Mouse (Mus musculus): ENCODE measurements around the gene Enkd1. TPM values are rescaled to one million over a fixed set of nuclear protein-coding genes. Genes with fewer than 3 reads are reported as not detected.

Gene Enkd1
- total RNA-seq, 2 experiments from 2014 or later = 1.3 TPM

DNA sequence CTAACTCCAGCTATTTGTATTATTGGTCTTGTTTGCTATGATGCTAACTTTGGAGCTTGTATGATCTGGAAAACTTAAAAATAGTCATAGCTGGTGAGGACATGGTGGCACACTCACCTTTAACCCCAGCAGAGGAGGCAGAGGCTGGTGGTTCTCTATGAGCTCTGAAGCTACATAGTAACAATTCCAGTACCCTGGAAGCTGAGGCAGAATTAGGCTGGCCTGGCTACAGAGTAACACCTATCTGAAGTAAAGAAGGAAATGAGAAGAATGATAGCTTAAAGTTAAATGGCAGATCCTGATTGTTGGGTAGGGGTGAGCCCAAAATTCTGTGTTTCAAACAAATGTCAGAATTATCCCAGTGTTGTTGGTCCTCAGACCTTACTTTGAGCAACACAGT, 50.4 kb downstream of the Enkd1 start:
- DNase-seq = no peak

Other genes starting within 250 kb of the Enkd1 start
- gene Tppp3, start 236.7 kb downstream of the Enkd1 start, total RNA-seq (2021) = 10 to 100 TPM; 38.0 to 41.4 TPM
- 10 to 100 TPM; 12.5 to 14.2 TPM for gene Zdhhc1, start 211.3 kb downstream of the Enkd1 start, total RNA-seq (2021)
- gene Hsd11b2, start 189.5 kb downstream of the Enkd1 start, total RNA-seq (2021) = under 1 TPM; 0.21 to 0.22 TPM
- 10 to 100 TPM; 50.4 to 53.2 TPM for gene Atp6v0d1, start 142.2 kb downstream of the Enkd1 start, total RNA-seq (2021)
- 10 to 100 TPM; 40.1 to 42.6 TPM for gene Ripor1, start 103.0 kb downstream of the Enkd1 start, total RNA-seq (2021)
- gene Ctcf, start 71.6 kb downstream of the Enkd1 start, total RNA-seq (2021) = 10 to 100 TPM; 39.9 to 40.9 TPM
- gene Agrp, start 70.8 kb downstream of the Enkd1 start, total RNA-seq (2021) = not detected
- gene Carmil2, start 21.9 kb downstream of the Enkd1 start, total RNA-seq (2021) = 1 to 10 TPM in 1 of 2 experiments, under 1 TPM in 1; 0.12 to 1.1 TPM
- 10 to 100 TPM; 11.0 to 12.6 TPM for gene Acd, start 7.1 kb downstream of the Enkd1 start, total RNA-seq (2021)
- 1 to 10 TPM; 7.3 to 7.8 TPM for gene Pard6a, start 7.1 kb downstream of the Enkd1 start, total RNA-seq (2021)
- not detected for gene 4933405L10Rik, start 555 bp downstream of the Enkd1 start, total RNA-seq (2021)
- gene Gfod2, start 50.5 kb upstream of the Enkd1 start, total RNA-seq (2021) = 1 to 10 TPM; 3.8 to 4.5 TPM
- gene Ranbp10, start 119.1 kb upstream of the Enkd1 start, total RNA-seq (2021) = 10 to 100 TPM; 18.1 to 18.6 TPM
- gene Tsnaxip1, start 119.5 kb upstream of the Enkd1 start, total RNA-seq (2021) = not detected
- gene Cenpt, start 145.1 kb upstream of the Enkd1 start, total RNA-seq (2021) = 1 to 10 TPM; 2.2 to 2.5 TPM
- gene Thap11, start 146.9 kb upstream of the Enkd1 start, total RNA-seq (2021) = 10 to 100 TPM; 27.5 to 27.8 TPM
- gene Nutf2, start 152.4 kb upstream of the Enkd1 start, total RNA-seq (2021) = 10 to 100 TPM; 27.0 to 43.8 TPM
- 10 to 100 TPM; 23.0 to 25.7 TPM for gene Edc4, start 172.7 kb upstream of the Enkd1 start, total RNA-seq (2021)
- gene Nrn1l, start 185.4 kb upstream of the Enkd1 start, total RNA-seq (2021) = 1 to 10 TPM in 1 of 2 experiments, under 1 TPM in 1; 0.77 to 1.0 TPM
- gene Pskh1, start 192.2 kb upstream of the Enkd1 start, total RNA-seq (2021) = 10 to 100 TPM; 15.6 to 18.1 TPM
- not detected for gene Ctrl, start 225.7 kb upstream of the Enkd1 start, total RNA-seq (2021)
- gene Psmb10, start 230.2 kb upstream of the Enkd1 start, total RNA-seq (2021) = 10 to 100 TPM; 72.5 to 92.1 TPM
- under 1 TPM; 0.49 to 0.57 TPM for gene Lcat, start 235.2 kb upstream of the Enkd1 start, total RNA-seq (2021)